Mouse (Mus musculus) c-Kit-positive CD71-positive TER-119-negative erythroid progenitor cells, embryonic 14.5 days (primary cell): ENCODE data around the gene Gm10750.
"Not testable (repeated sequence)": the region's sequence is repeated elsewhere in the genome, so short reads cannot be mapped to it uniquely, and the experiment has no call there.

Source experiments
- DNase-seq: peaks from one replicate; pipeline ENCODE4 v3.0.0-alpha.2; 2013; ENCODE audit warnings: low read depth

Gm10750 gene

DNA sequence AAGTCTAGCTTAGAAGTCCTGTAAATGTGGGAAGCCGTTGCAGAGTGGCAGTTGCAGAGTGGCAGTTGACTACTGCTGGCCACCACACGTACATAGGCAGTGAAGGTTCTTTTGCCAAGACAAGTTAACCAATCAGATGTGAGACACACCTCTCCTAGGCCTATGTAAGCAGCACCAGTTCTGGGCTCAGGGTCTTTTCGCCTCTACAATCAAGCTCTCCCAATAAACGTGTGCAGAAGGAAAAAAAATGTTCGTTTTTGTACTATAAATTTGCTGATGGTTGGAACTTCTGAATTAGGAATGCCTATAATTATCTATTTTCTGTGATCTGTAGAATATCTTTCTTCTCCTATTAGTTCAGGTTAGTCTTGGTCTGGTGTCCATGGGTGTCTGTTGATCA lies at the start of gene Gm10750:
TSS of gene Gm10750 (minus strand) at position 101 of the 400 bp plus-strand sequence.
- not testable (repeated sequence) for DNase-seq

DNA sequence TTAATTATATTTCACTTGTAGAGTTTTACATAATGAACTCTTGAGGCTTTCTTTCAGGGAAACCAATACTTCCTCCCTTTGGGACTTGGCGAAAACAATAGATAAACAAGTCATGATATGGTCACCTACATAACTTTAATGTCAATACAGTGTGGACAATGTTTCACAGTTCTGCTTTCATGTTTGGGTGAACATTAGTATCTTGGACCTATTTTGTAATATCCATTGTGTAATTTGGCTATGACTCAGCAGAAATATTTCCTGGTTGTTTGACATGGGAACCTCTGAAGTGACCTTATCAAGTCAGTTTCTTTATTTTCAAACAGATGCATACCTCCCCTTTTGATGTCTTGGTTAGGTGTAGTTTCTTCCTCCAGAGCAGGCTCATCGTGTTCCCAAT lies 12.2 kb downstream of the Gm10750 start:
- no peak for DNase-seq

DNA sequence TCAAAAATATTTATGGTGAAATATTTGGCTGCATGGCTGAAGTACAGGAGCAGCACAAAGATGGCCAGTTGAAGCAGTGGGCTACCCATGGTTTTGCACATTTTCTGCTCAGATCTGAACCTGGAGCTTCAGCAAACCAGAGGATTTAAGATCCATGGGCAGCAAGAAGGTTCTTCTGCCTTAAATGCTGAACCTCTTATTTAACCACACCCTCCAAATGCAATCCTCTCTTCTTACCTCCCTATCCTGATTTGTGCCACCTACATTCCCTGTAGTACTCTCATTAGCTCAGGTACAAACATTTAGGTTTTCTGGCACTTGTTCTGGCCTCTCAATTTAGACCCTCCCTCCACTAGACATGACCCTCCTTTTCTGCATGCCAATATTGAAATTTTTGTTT lies 13.9 kb downstream of the Gm10750 start, which contains the start of gene Gm1330:
TSS of gene Gm1330 (minus strand) at position 101 of the 400 bp plus-strand sequence.
- no peak for DNase-seq

DNA sequence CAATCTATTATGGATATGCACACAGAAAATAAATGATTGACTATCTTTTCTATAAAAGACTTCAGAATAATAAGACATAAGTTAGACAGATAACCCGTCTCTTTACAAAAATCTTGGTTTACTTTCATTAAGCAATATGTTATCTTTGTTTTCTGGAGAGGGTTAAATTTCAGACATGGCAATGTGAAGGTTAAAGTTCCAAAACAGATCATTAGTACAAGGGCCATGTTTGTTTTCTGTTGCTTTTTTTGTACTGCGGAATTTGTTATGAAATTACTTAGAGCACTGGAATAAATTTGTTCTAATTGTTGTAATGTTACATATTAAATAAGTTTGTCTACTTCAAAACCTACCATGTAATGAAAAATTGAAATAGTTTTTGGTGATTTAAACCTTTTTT lies 21.9 kb downstream of the Gm10750 start:
- DNase-seq = no peak
